Mouse (Mus musculus): ENCODE data around the gene Actr1b.
"Not testable (repeated sequence)": the region's sequence is repeated elsewhere in the genome, so short reads cannot be mapped to it uniquely, and the experiment has no call there.

The Actr1b gene

DNA sequence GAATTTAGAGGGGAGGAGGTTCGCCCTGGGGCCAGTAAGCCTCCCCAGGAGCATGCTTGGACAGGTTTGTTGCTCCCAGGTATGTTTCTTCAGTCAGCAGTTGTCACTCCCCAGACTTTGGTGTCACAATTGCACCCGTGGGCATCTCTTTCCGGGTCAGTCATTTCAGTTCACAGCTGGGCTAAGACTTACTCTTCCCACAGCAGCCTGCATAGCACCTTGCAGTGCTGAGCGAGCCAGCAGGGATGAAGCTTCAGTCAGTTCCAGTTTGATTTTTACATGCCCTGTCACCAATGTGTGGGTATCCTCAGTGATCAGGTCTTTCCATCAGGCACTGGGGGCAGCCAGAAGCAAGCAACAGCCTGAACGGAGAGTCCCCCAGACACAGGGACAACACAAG, 17.2 kb downstream of the Actr1b start:
- DNase-seq, result no peak

DNA sequence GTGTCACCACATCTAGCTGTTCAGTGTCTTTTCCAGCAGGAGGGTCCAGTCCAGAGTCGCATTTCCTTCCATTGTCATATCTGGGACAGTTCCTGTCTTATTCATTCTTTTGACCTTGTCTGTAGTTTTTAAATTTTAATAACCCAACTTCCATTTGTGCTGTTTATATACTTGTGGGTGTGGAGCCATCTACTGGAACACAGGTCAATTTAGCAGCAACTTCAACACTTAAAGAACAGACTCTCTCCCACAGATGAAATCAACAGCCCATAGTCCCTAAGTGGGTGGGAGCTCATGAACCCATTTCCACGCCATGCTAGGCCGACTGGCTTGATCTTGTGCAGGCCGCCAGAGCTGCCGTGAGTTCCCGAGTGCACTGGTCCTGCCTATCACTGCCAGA, 17.8 kb downstream of the Actr1b start:
- no peak for DNase-seq

DNA sequence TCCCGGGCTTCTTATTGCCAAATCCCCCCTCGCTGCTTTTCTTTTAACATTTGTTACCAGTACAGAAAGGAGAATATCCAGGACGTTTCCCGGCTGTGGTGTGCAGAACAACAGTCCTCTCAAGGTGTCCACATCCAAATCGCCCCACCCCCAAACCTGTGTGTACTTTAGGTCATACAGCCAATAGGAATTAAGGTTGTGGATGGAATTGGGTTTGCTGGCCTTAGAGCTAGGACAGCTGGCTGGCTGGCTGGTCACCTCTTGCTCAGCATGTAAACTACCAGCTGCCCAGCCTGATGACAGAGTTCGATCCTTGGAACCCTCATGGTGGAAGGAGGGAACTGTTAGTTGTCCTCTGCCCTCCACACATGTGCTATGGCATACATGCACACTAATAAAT, 19.4 kb downstream of the Actr1b start:
- no peak for DNase-seq

DNA sequence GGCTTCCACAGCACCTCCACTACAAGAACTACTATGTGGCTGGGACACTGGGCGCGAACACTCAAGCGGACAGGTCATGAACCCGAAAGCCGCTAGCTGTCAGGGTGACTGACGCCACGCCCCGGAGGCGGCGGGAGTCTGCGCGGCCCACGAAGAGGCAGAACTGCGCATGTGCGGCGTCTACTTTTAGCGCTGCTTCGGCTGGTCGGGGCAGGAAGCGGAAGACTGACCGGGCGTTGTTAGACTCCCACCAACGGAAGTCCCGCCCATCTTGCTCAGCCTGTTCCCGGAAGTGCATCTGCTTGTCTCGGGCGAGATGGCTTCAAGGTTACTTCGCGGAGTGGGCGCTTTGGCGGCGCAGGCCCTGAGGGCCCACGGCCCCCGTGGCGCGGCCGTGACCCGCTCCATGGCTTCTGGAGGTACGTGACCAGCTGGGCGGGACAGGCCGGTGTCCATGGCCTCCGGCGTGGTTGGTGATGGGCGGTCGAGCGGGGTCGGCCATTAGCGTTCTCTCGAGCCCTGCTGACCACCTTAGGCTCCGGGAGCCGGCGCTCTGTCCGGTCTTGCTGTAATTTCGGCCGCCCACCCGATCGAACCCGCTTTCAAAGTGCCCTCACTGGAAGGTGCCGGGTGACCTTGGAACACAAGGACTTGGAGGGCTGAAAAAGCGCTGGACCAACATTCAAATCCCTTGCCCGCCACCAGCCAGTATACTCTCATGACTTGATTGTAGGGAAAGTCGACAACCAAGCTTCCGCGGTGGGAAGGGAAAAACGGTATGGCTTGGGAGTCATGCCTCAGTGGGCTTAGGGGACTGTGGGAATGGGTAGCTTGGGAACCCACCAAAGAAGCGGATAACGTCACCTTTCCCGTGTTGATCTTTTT, 22.7 kb downstream of the Actr1b start, which contains the start of gene Cox5b:
Gene Cox5b, plus strand, starts transcription at position 179 of the 885 bp plus-strand sequence.
- DNase-seq, result peak; percentile 100

DNA sequence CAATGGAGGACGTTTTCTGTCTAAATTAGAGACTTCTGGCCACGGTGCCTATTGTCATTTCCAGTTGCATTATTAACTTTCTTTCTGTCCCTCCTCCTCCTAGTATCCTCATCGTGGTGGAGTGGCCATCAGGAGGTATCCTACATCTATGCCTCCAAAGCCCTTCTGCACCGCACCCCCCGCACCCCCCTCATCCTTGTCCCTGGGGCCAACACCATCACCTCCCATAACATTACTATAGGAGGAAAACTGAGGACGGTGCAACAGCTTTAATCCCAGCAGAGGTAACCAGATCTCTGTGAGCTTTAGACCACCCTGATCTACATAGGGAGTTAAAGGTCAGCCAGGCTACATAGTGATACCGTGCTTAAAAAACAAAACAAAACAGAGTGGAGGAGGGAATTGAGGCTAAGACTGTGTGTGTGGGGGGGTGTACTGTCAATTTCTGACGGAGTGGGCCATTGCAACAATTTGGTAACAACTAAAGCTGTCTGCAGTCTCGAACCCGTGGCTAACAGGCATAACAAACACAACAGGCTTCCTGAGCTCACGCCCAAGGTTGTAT, 23.5 kb downstream of the Actr1b start:
- peak; percentile 91 for DNase-seq

DNA sequence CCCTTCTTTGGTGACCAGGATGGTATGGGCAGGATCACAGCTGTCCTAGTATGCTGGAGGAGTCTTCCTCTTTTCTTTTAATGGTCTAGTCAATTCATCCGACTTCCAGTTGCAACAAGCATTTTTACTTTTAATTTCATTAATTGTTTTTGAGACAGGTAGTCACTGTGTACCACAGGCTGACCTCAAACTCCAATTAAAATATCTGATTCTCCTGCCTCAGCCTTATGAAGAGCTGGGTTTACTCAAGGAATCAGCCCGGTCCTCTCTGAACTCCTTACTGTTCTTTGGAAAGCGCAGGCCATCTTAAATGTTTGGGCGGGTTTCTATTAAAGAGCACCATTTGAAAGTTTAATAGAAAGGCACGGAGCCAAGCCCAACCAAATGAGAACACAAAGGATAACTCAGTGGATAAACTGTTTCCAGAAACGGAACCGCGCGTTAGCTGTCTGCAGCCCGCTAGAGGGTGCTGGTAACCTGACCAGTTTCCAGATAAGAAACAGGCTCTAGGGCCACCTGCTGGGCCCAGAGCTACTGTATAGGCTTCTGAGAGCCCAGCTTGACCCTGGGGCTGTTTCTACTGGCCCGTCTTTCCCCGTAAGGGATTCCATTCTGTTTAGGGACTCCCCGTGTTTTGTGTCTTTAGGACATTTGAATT, 30.3 kb downstream of the Actr1b start:
- peak; percentile 97 for DNase-seq

DNA sequence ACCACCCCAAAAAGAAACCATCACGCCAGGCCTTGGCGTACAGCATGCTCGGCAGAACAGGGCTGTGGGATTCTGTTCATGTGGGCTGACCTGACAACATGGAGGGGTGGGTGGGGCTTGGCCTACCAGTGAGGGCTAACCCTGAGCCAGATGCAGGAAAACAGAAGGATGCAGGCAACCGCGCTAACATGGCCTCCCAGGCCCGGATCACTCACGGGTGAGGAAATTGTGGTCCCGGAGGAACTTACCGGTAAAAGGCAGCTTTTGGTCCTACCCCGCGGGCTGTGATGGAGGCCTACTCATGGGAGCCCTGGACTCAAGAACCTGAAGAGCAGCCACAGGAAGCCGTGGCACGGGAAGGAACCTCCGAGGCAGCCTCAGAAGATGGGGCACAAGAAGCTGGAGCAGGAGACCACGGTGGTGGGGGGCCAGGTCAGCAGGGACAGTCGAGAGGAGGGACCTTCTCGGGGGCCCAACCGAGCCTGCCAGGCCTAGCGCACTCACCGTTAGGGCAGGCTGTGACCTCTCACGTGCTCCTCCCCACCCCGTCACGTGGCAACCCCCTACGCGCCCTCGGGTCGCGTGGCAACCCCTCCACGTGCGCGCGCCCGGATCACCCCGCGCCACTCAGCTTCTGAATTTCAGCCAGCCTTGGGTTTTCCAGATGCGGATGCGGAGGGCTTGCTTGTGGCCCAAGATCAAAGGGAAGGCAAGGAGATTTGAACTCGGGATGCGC, 31.4 kb downstream of the Actr1b start, which contains the start of gene Fam178b:
Gene Fam178b, minus strand, starts transcription at position 564 of the 736 bp plus-strand sequence.
- DNase-seq, result peak; percentile 83

DNA sequence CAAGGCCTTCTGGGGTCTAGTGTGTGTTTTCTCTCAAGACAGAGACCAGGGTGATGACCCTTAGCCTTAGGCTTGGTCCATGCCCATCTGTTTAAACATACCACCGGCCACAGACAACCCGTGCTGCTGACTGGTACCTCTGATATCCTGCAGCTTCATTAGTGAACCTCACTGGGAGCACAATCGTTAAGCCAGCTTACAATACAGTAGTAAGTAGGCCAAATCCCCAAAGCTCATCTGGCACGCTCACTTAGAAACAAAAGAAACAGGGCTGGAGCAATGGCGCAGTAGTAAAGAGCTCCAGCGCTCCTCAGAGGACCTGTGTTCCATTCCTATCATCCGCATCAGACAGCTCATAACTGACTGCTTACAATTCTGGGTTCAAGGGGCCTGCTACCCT, 33.3 kb downstream of the Actr1b start:
- no peak for DNase-seq

DNA sequence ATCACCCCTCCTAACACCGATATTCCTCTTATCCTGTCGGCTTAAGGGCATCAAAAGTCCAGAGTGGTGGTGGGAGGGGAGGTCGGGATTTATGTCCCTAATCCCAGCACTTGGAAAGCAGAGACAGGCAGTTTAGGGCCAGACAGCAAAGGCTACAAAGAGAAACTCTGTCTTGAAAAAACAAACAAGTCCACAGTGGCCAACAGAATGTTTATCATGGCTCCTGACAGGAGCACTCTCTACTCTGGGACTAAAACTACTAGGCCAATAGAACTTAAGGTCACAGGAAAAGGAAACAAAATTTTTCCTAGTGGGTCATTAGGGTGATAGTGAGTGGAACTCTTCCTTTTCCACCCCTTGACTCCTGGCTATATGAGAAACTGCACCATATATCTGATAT, 39.3 kb downstream of the Actr1b start:
- DNase-seq, result no peak

DNA sequence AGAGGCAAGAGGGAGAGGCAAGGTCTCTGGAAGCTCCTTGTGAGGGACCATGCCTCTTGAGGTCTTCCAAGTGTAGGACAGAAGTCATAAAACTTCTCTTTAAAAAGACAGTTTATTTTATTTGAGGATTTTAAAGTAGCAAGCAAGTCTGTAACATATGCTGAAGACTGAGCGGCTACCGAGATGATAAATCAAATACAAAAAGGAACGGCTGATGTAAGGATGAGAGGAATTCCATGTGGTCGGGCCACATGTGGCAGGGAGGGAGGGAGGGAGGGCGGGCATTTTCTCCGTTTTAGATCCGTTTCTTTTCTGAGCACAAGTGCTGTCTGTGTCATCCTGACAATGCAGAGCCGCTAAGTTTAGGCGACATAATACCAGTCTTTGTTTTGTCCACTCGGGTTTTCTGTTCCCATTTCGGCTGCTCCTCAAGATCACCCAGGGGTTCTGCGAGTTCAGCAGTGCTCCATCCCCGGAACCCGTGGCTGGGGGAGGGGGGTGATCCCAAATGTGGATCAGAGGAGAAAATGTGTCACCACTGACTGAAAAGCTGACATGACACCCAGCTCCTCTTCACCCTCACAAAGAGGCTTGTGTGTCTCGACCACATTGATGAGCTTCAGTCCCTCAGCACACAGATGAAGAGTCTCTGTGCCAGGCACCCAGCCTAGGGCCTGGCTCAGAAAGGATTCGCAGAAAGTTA, 41.4 kb downstream of the Actr1b start:
- DNase-seq, result no peak

DNA sequence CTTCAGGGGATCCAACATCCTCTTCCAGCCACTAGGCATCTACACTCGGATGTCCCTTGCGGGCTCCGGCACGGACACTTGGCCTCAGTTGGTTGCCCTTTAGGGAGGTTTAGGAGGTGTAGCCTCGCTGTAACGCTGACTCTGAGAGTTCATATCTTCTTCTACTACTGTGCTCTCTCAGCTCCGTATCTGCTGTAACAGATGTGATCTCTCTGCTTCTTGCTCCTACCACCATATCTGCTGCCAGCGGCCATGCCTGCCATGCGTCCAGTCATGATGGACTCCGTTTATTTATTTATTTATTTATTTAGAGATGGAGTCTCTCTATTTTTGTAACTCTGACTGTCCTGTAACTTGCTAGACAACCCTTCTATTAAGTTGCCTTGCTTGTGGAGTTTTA, 43.0 kb downstream of the Actr1b start:
- no peak for DNase-seq

DNA sequence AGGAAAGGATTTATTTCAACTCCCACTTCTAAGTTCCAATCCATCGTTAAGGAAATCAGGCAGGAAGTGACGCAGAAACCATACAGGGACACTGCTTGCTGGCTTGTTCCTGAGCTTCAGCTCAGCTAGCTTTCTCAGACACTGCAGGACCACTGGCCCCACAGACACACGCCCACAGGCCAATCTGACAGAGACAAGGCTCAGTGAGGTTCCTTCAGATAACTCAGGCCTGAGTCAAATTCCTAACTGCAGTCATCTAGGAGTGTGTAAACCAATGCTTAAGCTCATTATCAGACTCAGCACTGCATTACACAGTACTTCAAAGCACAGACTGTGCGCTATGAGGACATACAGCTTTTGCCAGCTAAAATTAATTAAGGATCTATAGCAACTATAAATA, 44.0 kb downstream of the Actr1b start:
- no peak for DNase-seq

DNA sequence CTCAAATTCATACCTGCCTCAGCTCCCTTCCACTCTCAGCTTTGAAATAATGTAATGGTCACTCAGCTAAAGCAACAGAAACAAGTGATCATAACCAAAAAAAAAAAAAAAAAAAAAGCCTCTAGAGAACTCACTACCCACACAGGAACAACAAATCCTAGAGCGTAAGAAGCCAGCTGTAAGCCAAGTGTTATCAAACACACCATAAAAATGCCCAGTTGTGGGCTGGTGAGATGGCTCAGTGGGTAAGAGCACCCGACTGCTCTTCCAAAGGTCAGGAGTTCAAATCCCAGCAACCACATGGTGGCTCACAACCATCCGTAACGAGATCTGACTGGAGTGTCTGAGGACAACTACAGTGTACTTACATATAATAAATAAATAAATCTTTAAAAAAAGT, 46.2 kb downstream of the Actr1b start:
- not testable (repeated sequence) for DNase-seq

DNA sequence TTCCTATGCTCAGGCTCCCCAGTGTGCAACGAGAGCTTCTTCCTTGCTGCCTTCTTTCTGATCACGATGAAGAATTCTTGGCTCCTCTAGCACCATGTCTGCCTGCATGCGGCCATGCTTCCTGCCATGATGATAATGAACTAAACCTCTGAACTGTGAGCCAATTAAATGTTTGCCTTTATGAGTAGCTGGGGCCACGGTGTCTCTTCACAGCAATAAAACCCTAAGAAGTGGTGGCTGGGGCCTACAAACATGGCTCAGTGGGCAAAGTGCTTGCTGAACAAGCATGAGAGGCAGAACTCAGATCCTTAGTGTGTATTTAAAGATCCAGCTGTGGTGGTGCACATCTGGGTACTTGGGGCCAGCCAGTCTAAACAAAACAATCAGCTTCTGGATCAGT, 48.3 kb downstream of the Actr1b start:
- DNase-seq, result no peak

DNA sequence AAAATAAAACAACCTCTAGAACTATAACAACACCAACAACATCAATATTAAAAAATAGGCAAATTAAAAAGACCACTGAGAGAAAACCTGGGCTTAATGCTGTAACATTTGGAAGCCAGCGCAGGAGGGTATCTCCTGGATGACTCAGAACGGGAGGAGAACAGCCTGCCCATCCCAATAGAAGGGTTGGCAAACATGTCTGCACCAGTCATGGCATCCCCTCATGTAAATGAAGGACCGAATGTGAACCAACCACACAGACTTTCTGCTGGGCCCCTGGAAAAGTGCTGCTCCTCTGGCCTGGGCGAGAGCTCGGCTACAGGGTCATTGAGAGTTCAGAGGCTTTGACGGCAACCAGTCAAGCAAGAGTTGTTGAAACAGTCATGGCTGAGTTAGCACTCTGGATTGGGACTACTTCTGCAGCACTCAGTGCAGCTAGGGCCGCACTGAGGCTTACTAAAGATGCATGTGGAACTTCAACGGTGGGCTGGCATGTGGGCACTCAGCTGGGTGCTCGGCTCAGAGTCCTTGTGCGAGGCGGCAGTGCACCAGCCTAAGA, 49.0 kb downstream of the Actr1b start:
- DNase-seq, result no peak

DNA sequence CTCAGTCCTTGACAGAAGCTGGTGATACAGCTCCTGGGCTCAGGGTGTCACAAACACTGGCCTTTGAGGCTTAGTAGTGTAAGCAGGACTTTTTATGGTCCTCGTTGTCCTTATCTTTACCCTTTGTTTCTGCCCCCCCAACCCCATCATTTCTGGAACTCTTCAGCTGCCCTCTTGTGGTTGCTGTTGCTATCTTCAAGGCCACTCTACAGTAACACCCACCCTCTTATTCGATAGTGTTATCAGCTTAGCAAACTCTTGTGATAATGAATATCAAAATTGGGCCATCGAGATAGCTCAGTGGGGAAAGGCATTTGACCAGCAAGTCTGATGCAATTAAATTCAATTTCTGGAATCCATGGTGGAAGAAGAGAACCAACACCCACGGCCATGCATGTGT, 49.8 kb downstream of the Actr1b start:
- DNase-seq, result no peak

DNA sequence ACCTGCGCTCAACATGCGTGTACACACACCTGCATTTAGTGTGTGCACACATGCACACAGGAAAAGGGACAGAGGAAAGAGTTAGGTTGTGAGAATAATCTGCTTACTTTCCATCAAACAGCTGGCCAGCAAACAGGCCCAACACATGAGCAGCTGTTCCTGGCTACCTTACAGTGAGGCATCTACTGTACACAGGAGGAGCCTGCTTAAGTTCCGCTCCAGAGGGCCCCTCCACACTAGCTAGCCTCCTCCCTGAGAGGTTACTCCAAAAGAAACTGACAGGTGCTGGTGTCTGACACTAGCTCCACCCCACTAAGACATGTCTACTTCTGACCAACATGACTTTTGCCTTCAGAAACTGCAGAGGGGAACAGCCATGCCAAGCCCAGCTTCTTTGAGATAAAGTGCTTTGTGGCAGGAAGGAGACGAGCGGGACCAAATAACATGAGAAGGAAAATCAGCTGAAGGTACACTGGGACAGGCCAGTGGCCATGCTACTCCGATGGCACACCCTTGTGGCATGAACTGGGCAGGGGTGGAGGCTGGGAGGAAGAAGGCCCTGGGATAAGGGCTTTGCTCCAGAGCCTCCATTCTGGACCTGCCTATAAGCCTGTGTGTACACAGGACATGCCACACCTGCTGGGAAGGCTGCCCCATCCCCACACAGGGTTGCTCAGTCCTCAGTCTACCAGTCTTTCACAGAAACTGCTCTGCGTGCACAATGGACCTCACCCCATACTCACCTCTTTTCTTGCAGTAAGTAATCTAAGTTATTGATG, 55.4 kb downstream of the Actr1b start:
- no peak for DNase-seq

DNA sequence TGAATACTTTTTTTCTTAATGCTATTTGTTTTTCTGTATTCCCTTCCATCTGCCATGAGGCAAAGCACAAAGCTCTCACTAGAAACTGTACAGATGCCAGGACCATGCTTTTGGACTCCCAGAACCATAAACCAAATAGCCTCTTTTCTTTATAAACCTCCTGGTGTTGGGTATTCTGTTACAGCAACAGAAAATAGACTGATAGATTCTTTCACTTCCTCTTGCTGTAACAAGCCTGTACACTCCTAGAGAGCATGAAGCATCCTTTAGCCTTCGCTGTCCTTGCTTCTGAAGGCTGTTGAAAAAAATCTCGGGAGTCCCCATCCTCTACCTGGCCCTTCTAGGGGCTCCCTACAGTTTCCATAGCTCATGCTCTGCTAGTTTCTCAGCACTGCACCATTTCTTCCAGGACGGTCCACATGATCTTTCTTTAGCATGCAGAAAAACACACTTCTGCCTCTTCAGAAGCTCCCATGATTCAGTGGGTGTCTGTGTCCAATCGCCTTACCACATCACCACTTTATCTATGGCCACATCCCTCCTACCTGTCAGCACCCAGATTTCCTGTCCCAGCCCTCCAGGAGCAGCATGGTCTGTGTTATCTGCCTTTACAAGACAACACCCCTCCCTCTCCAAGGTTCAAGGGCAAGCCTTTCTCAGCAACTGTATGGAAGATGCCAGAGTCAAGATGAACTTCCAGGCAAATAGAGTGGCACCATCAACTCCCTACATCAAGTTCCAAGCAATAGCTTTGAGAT, 56.4 kb downstream of the Actr1b start:
- no peak for DNase-seq

DNA sequence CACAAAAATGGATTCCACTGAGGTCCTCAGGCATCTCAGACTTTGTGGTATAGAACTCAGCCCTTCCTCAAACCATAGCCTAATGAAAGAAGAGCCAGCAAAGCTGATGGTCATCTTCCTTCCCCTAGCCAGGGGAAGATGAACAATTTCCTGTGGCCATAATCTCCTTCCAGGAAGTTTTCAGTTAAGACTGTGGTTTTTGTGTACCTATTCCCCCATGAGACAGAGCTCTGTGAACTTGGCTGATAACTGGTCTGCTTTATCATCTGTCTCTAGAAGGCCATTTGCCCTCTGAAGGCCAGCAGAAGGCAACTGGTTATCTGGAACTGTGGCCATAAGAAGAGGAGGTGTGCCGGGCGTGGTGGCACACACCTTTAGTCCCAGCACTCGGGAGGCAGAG, 58.0 kb downstream of the Actr1b start:
- DNase-seq, result no peak

DNA sequence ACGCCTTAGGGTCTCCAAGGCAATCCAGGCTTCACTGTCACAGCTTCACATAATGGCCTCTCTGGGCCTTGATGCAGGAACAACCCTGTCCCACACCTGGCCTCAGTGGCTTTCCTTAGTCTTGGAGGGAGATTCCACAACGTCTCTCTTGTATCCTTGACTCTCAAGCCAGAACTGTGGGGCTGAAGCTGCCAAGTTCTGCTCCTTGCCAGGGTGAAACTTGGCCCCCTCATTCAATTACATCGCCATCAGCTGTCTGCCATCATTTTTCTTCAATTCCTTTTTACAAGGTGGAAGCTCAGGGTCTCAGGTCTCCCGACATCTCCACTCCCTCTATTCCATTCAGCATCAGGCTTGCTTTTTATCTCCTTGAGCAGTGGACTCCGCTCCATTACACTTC, 59.2 kb downstream of the Actr1b start:
- no peak for DNase-seq

All from heart, adult 11 months (tissue).